Mouse (Mus musculus) heart, embryonic 11.5 days (tissue): ENCODE results near the gene Gm20538. TPM values are rescaled to one million over a fixed set of nuclear protein-coding genes. Genes with fewer than 3 reads are reported as not detected.
A peak's percentile ranks its signal among the peaks of the same experiment; 100 is the strongest.

Experiments used
- ATAC-seq: fragments of 200-750 bp; cut with Nextera tagmentation; replicated peaks from 2 replicates; pipeline ENCODE4 v1.8.0; 2017; ENCODE audit warnings: moderate library complexity; ENCODE audit not compliant: insufficient number of reproducible peaks, low FRiP score, low TSS enrichment
- H3K27ac ChIP-seq: fragments of 300-500 bp; sonication (generic); 2 replicates; pipeline ENCODE4 v1.5.1; 2014; ENCODE audit warnings: mild to moderate bottlenecking, low read depth, low read length
- H3K27me3 ChIP-seq: fragments of 300-500 bp; sonication (generic); 2 replicates; pipeline ENCODE4 v1.6.1; 2014; ENCODE audit warnings: mild to moderate bottlenecking, low read length, mixed read lengths; ENCODE audit not compliant: control insufficient read depth, insufficient read depth
- H3K36me3 ChIP-seq: fragments of 300-500 bp; sonication (generic); 2 replicates; pipeline ENCODE4 v1.6.1; 2014; ENCODE audit warnings: mild to moderate bottlenecking, low read length, moderate library complexity, mixed read lengths; ENCODE audit not compliant: control insufficient read depth, insufficient read depth
- H3K4me1 ChIP-seq: fragments of 300-500 bp; sonication (generic); 2 replicates; pipeline ENCODE4 v1.6.1; 2014; ENCODE audit warnings: low read length; ENCODE audit not compliant: control insufficient read depth, insufficient read depth
- H3K4me2 ChIP-seq: fragments of 300-500 bp; sonication (generic); 2 replicates; pipeline ENCODE4 v1.6.1; 2014; ENCODE audit warnings: mild to moderate bottlenecking, moderate library complexity
- H3K4me3 ChIP-seq: fragments of 300-500 bp; sonication (generic); 2 replicates; pipeline ENCODE4 v1.5.1; 2014; ENCODE audit warnings: low read depth, low read length
- H3K9ac ChIP-seq: fragments of 300-500 bp; sonication (generic); 2 replicates; pipeline ENCODE4 v1.6.1; 2014; ENCODE audit warnings: mild to moderate bottlenecking, low read depth, low read length, moderate library complexity
- H3K9me3 ChIP-seq: fragments of 300-500 bp; sonication (generic); replicated peaks from 2 replicates; pipeline ENCODE4 v1.6.1; 2016; ENCODE audit warnings: low read length; ENCODE audit not compliant: control insufficient read depth
- WGBS: fragments of 180-500 bp; shearing (Covaris S2); extraction: QIAGEN DNeasy Blood & Tissue Kit; methylation state at CpG from one replicate; pipeline ENCODE4 v1.1.7; 2014; ENCODE audit not compliant: insufficient replicate concordance; 5-methylcytosine and 5-hydroxymethylcytosine counted together
- polyA plus RNA-seq: library from polyadenylated mRNA; unstranded; fragments of >200 nt; fragmentation: Nextera tagmentation; extraction: Ambion mirVana; gene quantifications from 2 replicates; pipeline ENCODE4 v1.2.1, GENCODE M21; 2014

The Gm20538 gene
- polyA plus RNA-seq, 1 experiment from 2014 or later: not detected

- no peaks in the 10 kb centered on the region for H3K36me3 ChIP-seq
- WGBS: 55% methylated on average over 12 of the region's 12 CpGs
- H3K4me3 ChIP-seq: no peak overlapping the region
- no peak for ATAC-seq
- H3K27ac ChIP-seq: no peak overlapping the region
- H3K4me1 ChIP-seq: no peaks in the 10 kb centered on the region
- no peak overlapping the region for H3K9ac ChIP-seq
- H3K4me2 ChIP-seq: no peak overlapping the region
- H3K27me3 ChIP-seq: peaks cover 42% of the 10 kb centered on the region
- no peaks in the 10 kb centered on the region for H3K9me3 ChIP-seq
These were observed 34.4 kb downstream of the Gm20538 start for GRCm38 (mm10) chr19:44517996-44518768.

- Histone ChIP-seq H3K9ac (no peak overlapping the region), H3K9me3 (no peaks in the 10 kb centered on the region), H3K4me3 (no peak overlapping the region), H3K4me2 (no peak overlapping the region), H3K4me1 (peaks cover 7% of the 10 kb centered on the region; the same call in 1 of the 2 replicates), H3K27ac (no peak overlapping the region), H3K36me3 (no peaks in the 10 kb centered on the region), H3K27me3 (peaks cover 66% of the 10 kb centered on the region)
- ATAC-seq: no peak
- WGBS: 33% methylated on average over 6 of the region's 6 CpGs
These were observed 36.9 kb downstream of the Gm20538 start for GRCm38 (mm10) chr19:44515769-44516168.

- WGBS: 24% methylated on average over 14 of the region's 14 CpGs
These were observed 37.8 kb downstream of the Gm20538 start for GRCm38 (mm10) chr19:44514521-44515451.

GRCm38 (mm10) chr19:44513921-44514482 lies 38.6 kb downstream of the Gm20538 start:
- Histone ChIP-seq H3K27me3 (peaks cover 84% of the 10 kb centered on the region), H3K9me3 (no peaks in the 10 kb centered on the region), H3K27ac (no peak overlapping the region), H3K4me2 (no peak overlapping the region), H3K4me1 (peaks cover 10% of the 10 kb centered on the region; the same call in 1 of the 2 replicates), H3K36me3 (no peaks in the 10 kb centered on the region), H3K4me3 (no peak overlapping the region), H3K9ac (no peak overlapping the region)
- ATAC-seq: no peak
- 22% methylated on average over 7 of the region's 7 CpGs for WGBS

More at GRCm38 (mm10) chr19:44514521-44515451, 37.8 kb downstream of the Gm20538 start:
- no peaks in the 10 kb centered on the region for H3K36me3 ChIP-seq
- peaks cover 10% of the 10 kb centered on the region; the same call in 1 of the 2 replicates for H3K4me1 ChIP-seq
- no peaks in the 10 kb centered on the region for H3K9me3 ChIP-seq
- H3K9ac ChIP-seq: no peak overlapping the region
- H3K4me2 ChIP-seq: no peak overlapping the region
- H3K27me3 ChIP-seq: peaks cover 76% of the 10 kb centered on the region
- no peak overlapping the region for H3K27ac ChIP-seq
- ATAC-seq: no peak
- no peak overlapping the region for H3K4me3 ChIP-seq

- H3K27me3 ChIP-seq: peaks cover 88% of the 10 kb centered on the region
- no peak overlapping the region for H3K4me3 ChIP-seq
- H3K4me2 ChIP-seq: no peak overlapping the region
- H3K9me3 ChIP-seq: no peaks in the 10 kb centered on the region
- 18% methylated on average over 11 of the region's 11 CpGs for WGBS
- ATAC-seq: no peak
- no peaks in the 10 kb centered on the region for H3K36me3 ChIP-seq
- H3K27ac ChIP-seq: no peak overlapping the region
- no peak overlapping the region for H3K9ac ChIP-seq
- H3K4me1 ChIP-seq: peaks cover 10% of the 10 kb centered on the region; the same call in 1 of the 2 replicates
These were observed 39.4 kb downstream of the Gm20538 start for GRCm38 (mm10) chr19:44513054-44513833.

GRCm38 (mm10) chr19:44512601-44513000 lies 40.0 kb downstream of the Gm20538 start:
- no peak overlapping the region for H3K4me3 ChIP-seq
- H3K4me1 ChIP-seq: peaks cover 10% of the 10 kb centered on the region; the same call in 1 of the 2 replicates
- 23% methylated on average over 5 of the region's 5 CpGs for WGBS
- H3K27ac ChIP-seq: no peak overlapping the region
- H3K9ac ChIP-seq: no peak overlapping the region
- no peak overlapping the region for H3K4me2 ChIP-seq
- no peaks in the 10 kb centered on the region for H3K9me3 ChIP-seq
- no peaks in the 10 kb centered on the region for H3K36me3 ChIP-seq
- H3K27me3 ChIP-seq: peaks cover 85% of the 10 kb centered on the region
- ATAC-seq: no peak

- Histone ChIP-seq H3K36me3 (no peaks in the 10 kb centered on the region), H3K27me3 (peaks cover 78% of the 10 kb centered on the region), H3K4me2 (peak overlapping the region; percentile 97), H3K9ac (0 out of 2 replicates have a peak overlapping the region, but pooled peaks have one; percentile 53), H3K9me3 (no peaks in the 10 kb centered on the region), H3K4me1 (peaks cover 10% of the 10 kb centered on the region; the same call in 1 of the 2 replicates), H3K4me3 (peak overlapping the region; percentile 56), H3K27ac (no peak overlapping the region)
- under 1% methylated on average over 66 of the region's 66 CpGs for WGBS
- ATAC-seq: peak; percentile 22; the same call in 1 of the 2 replicates
These were observed 41.0 kb downstream of the Gm20538 start for GRCm38 (mm10) chr19:44511451-44512231.
